Mouse (Mus musculus) heart, postnatal 14 days (tissue): ENCODE results near the gene Gm364. TPM values are rescaled to one million over a fixed set of nuclear protein-coding genes. Genes with fewer than 3 reads are reported as not detected.
A peak's percentile ranks its signal among the peaks of the same experiment; 100 is the strongest.

ENCODE experiments used
- DNase-seq, 2 experiments: peaks; one replicate each; pipeline ENCODE4 v3.0.0; 2021 to 2022
- intact Hi-C: fragments of 180-260 bp; cut with DNase I; formaldehyde crosslinking; loops from one replicate; pipeline ENCODE4 v1.15.1; 2025
- long read RNA-seq, 2 experiments: library from polyadenylated mRNA; stranded (forward); transcript quantifications; one replicate each; pipeline ENCODE4 v2.0.0; 2021
- total RNA-seq, 2 experiments: library from RNA; stranded (reverse); gene quantifications; 2 replicates each; pipeline ENCODE4 v1.2.3; 2021

Gm364 gene
- total RNA-seq, result not detected
- long read RNA-seq, experiment 1, result 0 reads
- long read RNA-seq, experiment 2, result 0 reads

- DNase-seq, result no peak
- intact Hi-C loops, result no loop called here
Measured at GRCm38 (mm10) chrX:57408769-57409168, at the start of gene Gm364. TSS of gene Gm364 (plus strand) at chrX:57409154.

- no peak for DNase-seq
- intact Hi-C loops, result no loop called here
Measured at GRCm38 (mm10) chrX:57359316-57359715, 49.6 kb upstream of the Gm364 start.

GRCm38 (mm10) chrX:57364891-57365569 is 43.9 kb upstream of the Gm364 start:
- no peak for DNase-seq
- intact Hi-C loops, result no loop called here

- intact Hi-C loops, result no loop called here
- no peak for DNase-seq
Measured at GRCm38 (mm10) chrX:57372965-57373364, 36.0 kb upstream of the Gm364 start.

GRCm38 (mm10) chrX:57373543-57373942 is 35.4 kb upstream of the Gm364 start:
- DNase-seq, result no peak
- intact Hi-C loops, result no loop called here

GRCm38 (mm10) chrX:57374029-57374428 is 34.9 kb upstream of the Gm364 start:
- intact Hi-C loops, result no loop called here

GRCm38 (mm10) chrX:57377096-57377495 is 31.9 kb upstream of the Gm364 start:
- no peak for DNase-seq
- intact Hi-C loops, result no loop called here

More at GRCm38 (mm10) chrX:57374029-57374428, 34.9 kb upstream of the Gm364 start:
- DNase-seq, result no peak

- DNase-seq, result no peak
- intact Hi-C loops, result no loop called here
Measured at GRCm38 (mm10) chrX:57378579-57378978, 30.4 kb upstream of the Gm364 start.

- intact Hi-C loops, result loop anchor here (10.0 kb wide), 1 partner anchor 96 kb away; no protein-coding TSS in a partner anchor
- DNase-seq, result peak in 1 of 2 experiments; percentile 7
Measured at GRCm38 (mm10) chrX:57380915-57381314, 28.0 kb upstream of the Gm364 start.

- DNase-seq, result peak; percentile 76 to 84
- intact Hi-C loops, result loop anchor here (5.0 kb wide), 1 partner anchor 65 kb away; no protein-coding TSS in a partner anchor
Measured at GRCm38 (mm10) chrX:57392367-57393246, 16.3 kb upstream of the Gm364 start, which contains the start of gene Rbmx. TSS of gene Rbmx (minus strand) at chrX:57393036.

- DNase-seq, result no peak
- intact Hi-C loops, result loop anchor here (5.0 kb wide), 1 partner anchor 66 kb away; no protein-coding TSS in a partner anchor
Measured at GRCm38 (mm10) chrX:57393412-57393811, 15.5 kb upstream of the Gm364 start.

GRCm38 (mm10) chrX:57401388-57401787 is 7.6 kb upstream of the Gm364 start:
- intact Hi-C loops, result no loop called here
- no peak for DNase-seq

GRCm38 (mm10) chrX:57403651-57404050 is 5.3 kb upstream of the Gm364 start:
- intact Hi-C loops, result no loop called here
- peak in 1 of 2 experiments; percentile 9 for DNase-seq

- DNase-seq, result no peak
- intact Hi-C loops, result loop anchor here (5.0 kb wide), 2 partner anchors 246 to 1061 kb away; no protein-coding TSS in a partner anchor
Measured at GRCm38 (mm10) chrX:57431610-57432009, 22.7 kb downstream of the Gm364 start.

GRCm38 (mm10) chrX:57433897-57434296 is 24.9 kb downstream of the Gm364 start:
- no peak for DNase-seq
- intact Hi-C loops, result loop anchor here (5.0 kb wide), 2 partner anchors 243 to 1058 kb away; no protein-coding TSS in a partner anchor

- intact Hi-C loops, result no loop called here
Measured at GRCm38 (mm10) chrX:57503634-57504033, 94.7 kb downstream of the Gm364 start, which contains the start of gene Gpr101. TSS of gene Gpr101 (minus strand) at chrX:57503757.

GRCm38 (mm10) chrX:57506247-57506646 is 97.3 kb downstream of the Gm364 start:
- intact Hi-C loops, result no loop called here
- no peak for DNase-seq

More at GRCm38 (mm10) chrX:57503634-57504033, 94.7 kb downstream of the Gm364 start, which contains the start of gene Gpr101:
- no peak for DNase-seq

- no peak for DNase-seq
- intact Hi-C loops, result no loop called here
Measured at GRCm38 (mm10) chrX:57521117-57522095, 112.5 kb downstream of the Gm364 start.
